Mouse (Mus musculus) gastrocnemius, adult 8-10 months (tissue): ENCODE measurements around the gene Gsdmc4. TPM values are rescaled to one million over a fixed set of nuclear protein-coding genes. Genes with fewer than 3 reads are reported as not detected.

Source experiments
- total RNA-seq, 4 experiments: library from RNA; stranded (reverse); gene quantifications; 2 replicates each; pipeline ENCODE4 v1.2.4; 2022

Gene Gsdmc4
- total RNA-seq, 4 experiments from 2014 or later: not detected

Other genes starting within 250 kb of the Gsdmc4 start
- gene Gsdmc2, start 67.1 kb downstream of the Gsdmc4 start, total RNA-seq: not detected
- gene Gsdmc3, start 33.7 kb downstream of the Gsdmc4 start, total RNA-seq: not detected
- 10 to 100 TPM; 28.9 to 34.8 (median 30.7) TPM for gene Fam49b, start 148.2 kb upstream of the Gsdmc4 start, total RNA-seq